Mouse (Mus musculus) limb, embryonic 14.5 days (tissue): Measurements from ENCODE around the gene Ctnnbl1. TPM values are rescaled to one million over a fixed set of nuclear protein-coding genes. Genes with fewer than 3 reads are reported as not detected.

Source experiments
- ATAC-seq: fragments of 200-750 bp; cut with Nextera tagmentation; 2 replicates; pipeline ENCODE4 v1.8.0; 2017; ENCODE audit warnings: low read depth, moderate number of reproducible peaks, moderate TSS enrichment; ENCODE audit not compliant: low FRiP score
- DNase-seq: peaks from one replicate; pipeline ENCODE4 v3.0.0-alpha.2; 2015; ENCODE audit warnings: low spot score
- H3K27ac ChIP-seq: fragments of 300-500 bp; sonication (generic); replicated peaks from 2 replicates; pipeline ENCODE4 v1.5.1; 2014; ENCODE audit warnings: low read depth, mild to moderate bottlenecking, low read length, moderate library complexity, mixed read lengths
- H3K27me3 ChIP-seq: fragments of 300-500 bp; sonication (generic); 2 replicates; pipeline ENCODE4 v1.6.1; 2014; ENCODE audit warnings: low read length, mixed read lengths; ENCODE audit not compliant: control insufficient read depth, insufficient read depth
- H3K36me3 ChIP-seq: fragments of 300-500 bp; sonication (generic); 2 replicates; pipeline ENCODE4 v1.6.1; 2014; ENCODE audit warnings: mild to moderate bottlenecking, low read length, moderate library complexity, mixed read lengths; ENCODE audit not compliant: control insufficient read depth, insufficient read depth
- H3K4me1 ChIP-seq: fragments of 300-500 bp; sonication (generic); 2 replicates; pipeline ENCODE4 v1.6.1; 2014; ENCODE audit warnings: antibody characterized with exemption, low read length, mixed read lengths; ENCODE audit not compliant: control insufficient read depth, insufficient read depth
- H3K4me2 ChIP-seq: fragments of 300-500 bp; sonication (generic); replicated peaks from 2 replicates; pipeline ENCODE4 v1.6.1; 2014; ENCODE audit warnings: low read depth, mild to moderate bottlenecking, low read length, moderate library complexity; ENCODE audit not compliant: severe bottlenecking
- H3K4me3 ChIP-seq: fragments of 300-500 bp; sonication (generic); replicated peaks from 2 replicates; pipeline ENCODE4 v1.5.1; 2014; ENCODE audit warnings: low read length
- H3K9ac ChIP-seq: fragments of 300-500 bp; sonication (generic); 2 replicates; pipeline ENCODE4 v1.6.1; 2014; ENCODE audit warnings: mild to moderate bottlenecking, low read depth, low read length, moderate library complexity; ENCODE audit not compliant: severe bottlenecking
- H3K9me3 ChIP-seq: fragments of 300-500 bp; sonication (generic); 2 replicates; pipeline ENCODE4 v1.6.1; 2016; ENCODE audit warnings: low read length; ENCODE audit not compliant: control insufficient read depth
- POLR2A ChIP-seq: fragments of 200-500 bp; IDR thresholded peaks from 2 replicates; pipeline ENCODE4 v1.8.0; 2012; ENCODE audit warnings: inconsistent platforms, mild to moderate bottlenecking, moderate library complexity, borderline replicate concordance; ENCODE audit not compliant: insufficient read depth, insufficient read length; ENCODE audit errors: extremely low read depth
- WGBS: fragments of 180-500 bp; shearing (Covaris S2); extraction: QIAGEN DNeasy Blood & Tissue Kit; methylation state at CpG from one replicate; pipeline ENCODE4 v1.1.7; 2014; 5-methylcytosine and 5-hydroxymethylcytosine counted together
- polyA plus RNA-seq, 2 experiments: library from polyadenylated mRNA; depleted of rRNA in 1 of 2; stranded (reverse) in 1 of 2; unstranded in 1 of 2; fragments of >200 nt; fragmentation: Nextera tagmentation in 1 of 2; extraction: Ambion mirVana in 1 of 2; gene quantifications; 2 replicates each; pipeline versions ENCODE4 v1.2.1 to v1.2.3; 2012 to 2014

The Ctnnbl1 gene
- polyA plus RNA-seq, 2 experiments = 40.3 to 55.6 TPM

- no peaks in the 10 kb centered on the region for H3K27me3 ChIP-seq
- peaks cover 9% of the 10 kb centered on the region for H3K4me1 ChIP-seq
- ATAC-seq (no peak), DNase-seq (no peak)
- H3K4me2 ChIP-seq = no peak overlapping the region
- no peak for TF ChIP-seq POLR2A
- H3K4me3 ChIP-seq = no peak overlapping the region
- no peak overlapping the region for H3K27ac ChIP-seq
- no peak overlapping the region for H3K9ac ChIP-seq
- WGBS = 94% methylated on average over 4 of the region's 4 CpGs
- H3K36me3 ChIP-seq = no peaks in the 10 kb centered on the region
- H3K9me3 ChIP-seq = no peaks in the 10 kb centered on the region
These were observed 25.7 kb downstream of the Ctnnbl1 start for GRCm38 (mm10) chr2:157762903-157763302.

- Histone ChIP-seq H3K4me1 (peaks cover 25% of the 10 kb centered on the region), H3K4me2 (no peak overlapping the region), H3K4me3 (no peak overlapping the region), H3K9me3 (no peaks in the 10 kb centered on the region), H3K36me3 (no peaks in the 10 kb centered on the region), H3K27me3 (no peaks in the 10 kb centered on the region), H3K9ac (no peak overlapping the region), H3K27ac (no peak overlapping the region)
- DNase-seq (no peak), ATAC-seq (no peak)
- no peak for TF ChIP-seq POLR2A
- 34% methylated on average over 7 of the region's 7 CpGs for WGBS
These were observed 29.4 kb downstream of the Ctnnbl1 start for GRCm38 (mm10) chr2:157766591-157766990.

GRCm38 (mm10) chr2:157768682-157769429 lies 31.7 kb downstream of the Ctnnbl1 start:
- WGBS = 26% methylated on average over 10 of the region's 10 CpGs
- TF ChIP-seq POLR2A = no peak
- Histone ChIP-seq H3K4me1 (peaks cover 25% of the 10 kb centered on the region), H3K36me3 (no peaks in the 10 kb centered on the region), H3K4me2 (no peak overlapping the region), H3K9ac (no peak overlapping the region; the same call in 1 of the 2 replicates), H3K27me3 (no peaks in the 10 kb centered on the region), H3K27ac (peak overlapping the region; percentile 62; the same call in 1 of the 2 replicates), H3K9me3 (no peaks in the 10 kb centered on the region), H3K4me3 (no peak overlapping the region)
- DNase-seq (peak; percentile 6), ATAC-seq (peak; percentile 50; the same call in 1 of the 2 replicates)

- no peak overlapping the region for H3K4me2 ChIP-seq
- H3K27ac ChIP-seq = no peak overlapping the region
- ATAC-seq = no peak
- WGBS = 64% methylated on average over 3 of the region's 3 CpGs
- H3K4me3 ChIP-seq = no peak overlapping the region
- TF ChIP-seq POLR2A = no peak
- no peak overlapping the region for H3K9ac ChIP-seq
- peaks cover 25% of the 10 kb centered on the region for H3K4me1 ChIP-seq
- no peak for DNase-seq
- no peaks in the 10 kb centered on the region for H3K27me3 ChIP-seq
- peaks cover 15% of the 10 kb centered on the region for H3K36me3 ChIP-seq
- no peaks in the 10 kb centered on the region for H3K9me3 ChIP-seq
These were observed 33.6 kb downstream of the Ctnnbl1 start for GRCm38 (mm10) chr2:157770761-157771160.

- no peak for DNase-seq
- H3K4me2 ChIP-seq = no peak overlapping the region
These were observed 36.5 kb downstream of the Ctnnbl1 start for GRCm38 (mm10) chr2:157773661-157774060.

More at GRCm38 (mm10) chr2:157773661-157774060, 36.5 kb downstream of the Ctnnbl1 start:
- WGBS = 97% methylated on average over 1 of the region's 1 CpGs
- no peaks in the 10 kb centered on the region for H3K27me3 ChIP-seq
- no peak for TF ChIP-seq POLR2A
- H3K9me3 ChIP-seq = no peaks in the 10 kb centered on the region
- ATAC-seq = no peak
- H3K4me3 ChIP-seq = no peak overlapping the region
- H3K36me3 ChIP-seq = peaks cover 18% of the 10 kb centered on the region
- peaks cover 17% of the 10 kb centered on the region for H3K4me1 ChIP-seq
- H3K9ac ChIP-seq = no peak overlapping the region
- H3K27ac ChIP-seq = no peak overlapping the region
